Mouse (Mus musculus): ENCODE measurements around the gene Ngb. TPM values are rescaled to one million over a fixed set of nuclear protein-coding genes. Genes with fewer than 3 reads are reported as not detected.
A peak's percentile ranks its signal among the peaks of the same experiment; 100 is the strongest.

The Ngb gene
- polyA plus RNA-seq, 1 experiment from 2014 or later, result 2.0 TPM

DNA sequence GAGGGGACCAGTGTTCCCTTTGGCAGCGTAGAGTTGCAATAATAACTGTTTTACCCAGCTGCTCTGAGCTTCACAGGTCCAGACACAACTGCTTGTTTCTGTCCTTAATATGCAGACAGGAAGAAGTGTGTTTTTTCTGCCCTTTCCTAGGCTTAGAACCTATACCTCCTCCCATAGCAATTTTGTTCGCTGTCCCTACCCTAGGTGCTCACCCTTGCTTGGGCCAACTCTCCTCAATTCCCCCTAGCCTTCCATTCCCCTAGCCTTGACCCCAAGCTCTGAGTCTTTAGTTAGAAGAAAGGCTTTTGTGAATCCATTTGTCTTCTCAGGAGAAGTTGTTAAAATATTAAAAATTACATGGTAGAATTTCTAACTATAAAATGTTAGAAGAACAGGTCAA, 36.4 kb upstream of the Ngb start:
- WGBS, result 80% methylated on average over 2 of the region's 2 CpGs
- no peaks in the 10 kb centered on the region for H3K9me3 ChIP-seq (ENCODE audit: control insufficient read depth)
- H3K27me3 ChIP-seq (replicated peaks; ENCODE audit: control insufficient read depth, insufficient read depth, low read length), result no peaks in the 10 kb centered on the region
- peaks cover 14% of the 10 kb centered on the region; the same call in 1 of the 2 replicates for H3K36me3 ChIP-seq (ENCODE audit: control insufficient read depth, insufficient read depth)
- no peaks in the 10 kb centered on the region for H3K4me1 ChIP-seq (replicated peaks; ENCODE audit: control insufficient read depth, insufficient read depth, low read length)
- no peak overlapping the region for H3K9ac ChIP-seq (ENCODE audit: low read depth, low read length)
- no peak overlapping the region for H3K4me3 ChIP-seq (ENCODE audit: low read depth, low read length)
- TF ChIP-seq CTCF (IDR thresholded peaks at IDR 0.05; ENCODE audit: low read depth), result no peak
- H3K27ac ChIP-seq (ENCODE audit: low read depth, low read length), result no peak overlapping the region
- no peak overlapping the region for H3K4me2 ChIP-seq (replicated peaks; ENCODE audit: low read depth)
- no peak for ATAC-seq

GRCm38 (mm10) chr12:87138342-87138701, 36.0 kb upstream of the Ngb start:
- H3K9me3 ChIP-seq (ENCODE audit: control insufficient read depth), result no peaks in the 10 kb centered on the region
- peaks cover 14% of the 10 kb centered on the region; the same call in 1 of the 2 replicates for H3K36me3 ChIP-seq (ENCODE audit: control insufficient read depth, insufficient read depth)
- H3K4me1 ChIP-seq (replicated peaks; ENCODE audit: control insufficient read depth, insufficient read depth, low read length), result no peaks in the 10 kb centered on the region
- 85% methylated on average over 2 of the region's 2 CpGs for WGBS
- no peak for TF ChIP-seq CTCF (IDR thresholded peaks at IDR 0.05; ENCODE audit: low read depth)
- no peak overlapping the region for H3K4me2 ChIP-seq (replicated peaks; ENCODE audit: low read depth)
- no peak for ATAC-seq
- no peak overlapping the region for H3K4me3 ChIP-seq (ENCODE audit: low read depth, low read length)
- no peak overlapping the region for H3K27ac ChIP-seq (ENCODE audit: low read depth, low read length)
- no peak overlapping the region for H3K9ac ChIP-seq (ENCODE audit: low read depth, low read length)
- H3K27me3 ChIP-seq (replicated peaks; ENCODE audit: control insufficient read depth, insufficient read depth, low read length), result no peaks in the 10 kb centered on the region

DNA sequence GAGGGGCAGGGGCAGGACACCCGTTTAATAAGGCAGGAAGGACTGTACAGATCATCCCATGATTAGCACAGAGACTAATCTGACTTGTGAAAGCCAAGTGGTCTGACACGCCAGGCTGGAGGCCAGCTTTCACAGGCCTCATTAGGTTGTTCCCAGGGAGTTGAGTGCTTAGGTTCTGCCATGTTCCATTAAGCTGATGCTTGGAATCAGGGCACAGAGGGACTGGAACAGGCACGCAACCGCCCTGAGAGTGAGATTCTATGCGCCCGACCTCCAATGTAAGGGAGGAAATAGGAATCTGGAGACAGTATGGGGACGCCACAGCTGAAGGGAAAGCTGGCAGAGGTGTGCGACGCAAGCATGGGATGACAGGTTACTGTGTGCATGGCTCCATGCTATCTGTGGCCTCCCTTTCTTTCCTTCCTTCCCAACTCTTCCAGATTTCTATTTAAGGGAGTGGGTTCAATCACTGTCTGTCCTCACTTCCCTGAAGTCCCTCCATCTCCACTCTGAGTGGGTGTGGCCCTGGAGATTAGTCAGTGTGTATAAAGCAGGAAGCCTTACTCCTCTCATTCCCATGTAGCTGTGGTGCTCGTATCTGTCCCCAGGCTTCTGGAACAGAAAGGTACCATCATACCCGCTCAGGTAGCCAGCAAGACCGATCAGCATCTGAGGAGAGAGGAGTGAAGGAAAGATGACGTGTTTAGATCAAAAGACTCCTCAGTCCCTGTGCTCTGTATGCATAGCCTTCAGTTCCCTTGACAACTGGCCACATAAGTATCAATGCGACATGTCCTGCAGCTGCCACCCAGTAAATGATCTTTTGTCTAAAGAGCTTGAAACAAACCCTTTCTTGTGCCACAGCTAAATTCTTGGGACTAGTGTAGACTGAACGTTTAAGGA, 35.4 kb upstream of the Ngb start:
- WGBS, result 92% methylated on average over 15 of the region's 15 CpGs
- Histone ChIP-seq H3K9me3 (ENCODE audit: control insufficient read depth) (no peaks in the 10 kb centered on the region), H3K4me1 (replicated peaks; ENCODE audit: control insufficient read depth, insufficient read depth, low read length) (no peaks in the 10 kb centered on the region), H3K27ac (ENCODE audit: low read depth, low read length) (no peak overlapping the region), H3K36me3 (ENCODE audit: control insufficient read depth, insufficient read depth) (peaks cover 14% of the 10 kb centered on the region; the same call in 1 of the 2 replicates), H3K9ac (ENCODE audit: low read depth, low read length) (no peak overlapping the region), H3K27me3 (replicated peaks; ENCODE audit: control insufficient read depth, insufficient read depth, low read length) (no peaks in the 10 kb centered on the region), H3K4me2 (replicated peaks; ENCODE audit: low read depth) (no peak overlapping the region), H3K4me3 (ENCODE audit: low read depth, low read length) (no peak overlapping the region)
- TF ChIP-seq CTCF (IDR thresholded peaks at IDR 0.05; ENCODE audit: low read depth), result no peak
- ATAC-seq, result no peak

DNA sequence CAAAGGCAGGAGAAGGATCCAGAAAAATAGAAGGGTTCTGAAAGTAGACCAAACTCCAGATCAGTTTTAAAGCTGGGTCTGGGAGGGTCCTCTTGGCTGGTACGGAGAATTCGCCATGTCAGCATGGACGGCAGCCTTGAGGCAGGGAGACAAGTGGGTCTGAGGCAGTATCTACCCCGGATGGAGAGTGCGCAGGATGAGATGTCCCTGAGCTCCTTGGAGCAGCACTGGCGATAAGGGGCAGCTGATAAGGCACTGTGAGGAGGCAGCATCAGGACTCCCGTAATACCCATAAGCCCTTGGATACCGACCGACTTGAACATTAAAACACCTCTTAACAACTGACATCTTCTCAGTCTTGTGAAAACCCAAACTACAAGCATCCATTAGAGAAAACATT, 30.4 kb upstream of the Ngb start:
- no peaks in the 10 kb centered on the region for H3K4me1 ChIP-seq (replicated peaks; ENCODE audit: control insufficient read depth, insufficient read depth, low read length)
- WGBS, result 92% methylated on average over 9 of the region's 9 CpGs
- TF ChIP-seq CTCF (IDR thresholded peaks at IDR 0.05; ENCODE audit: low read depth), result no peak
- no peak for ATAC-seq
- no peaks in the 10 kb centered on the region for H3K9me3 ChIP-seq (ENCODE audit: control insufficient read depth)
- no peak overlapping the region for H3K9ac ChIP-seq (ENCODE audit: low read depth, low read length)
- no peak overlapping the region for H3K4me3 ChIP-seq (ENCODE audit: low read depth, low read length)
- no peak overlapping the region for H3K27ac ChIP-seq (ENCODE audit: low read depth, low read length)
- peaks cover 11% of the 10 kb centered on the region; the same call in 1 of the 2 replicates for H3K36me3 ChIP-seq (ENCODE audit: control insufficient read depth, insufficient read depth)
- no peaks in the 10 kb centered on the region for H3K27me3 ChIP-seq (replicated peaks; ENCODE audit: control insufficient read depth, insufficient read depth, low read length)
- H3K4me2 ChIP-seq (replicated peaks; ENCODE audit: low read depth), result no peak overlapping the region

- no peak for TF ChIP-seq CTCF (IDR thresholded peaks at IDR 0.05; ENCODE audit: low read depth)
- no peaks in the 10 kb centered on the region for H3K4me1 ChIP-seq (replicated peaks; ENCODE audit: control insufficient read depth, insufficient read depth, low read length)
- H3K4me3 ChIP-seq (ENCODE audit: low read depth, low read length), result no peak overlapping the region
- H3K9me3 ChIP-seq (ENCODE audit: control insufficient read depth), result no peaks in the 10 kb centered on the region
- H3K36me3 ChIP-seq (ENCODE audit: control insufficient read depth, insufficient read depth), result peaks cover 10% of the 10 kb centered on the region; the same call in 1 of the 2 replicates
- no peak overlapping the region for H3K4me2 ChIP-seq (replicated peaks; ENCODE audit: low read depth)
- WGBS, result 88% methylated on average over 6 of the region's 6 CpGs
- H3K9ac ChIP-seq (ENCODE audit: low read depth, low read length), result no peak overlapping the region
- H3K27me3 ChIP-seq (replicated peaks; ENCODE audit: control insufficient read depth, insufficient read depth, low read length), result no peaks in the 10 kb centered on the region
- no peak for ATAC-seq
- H3K27ac ChIP-seq (ENCODE audit: low read depth, low read length), result no peak overlapping the region
These were observed 29.9 kb upstream of the Ngb start for GRCm38 (mm10) chr12:87132210-87132609.

GRCm38 (mm10) chr12:87131619-87132018, 29.3 kb upstream of the Ngb start:
- Histone ChIP-seq H3K4me1 (replicated peaks; ENCODE audit: control insufficient read depth, insufficient read depth, low read length) (no peaks in the 10 kb centered on the region), H3K4me2 (replicated peaks; ENCODE audit: low read depth) (no peak overlapping the region), H3K4me3 (ENCODE audit: low read depth, low read length) (no peak overlapping the region), H3K9ac (ENCODE audit: low read depth, low read length) (no peak overlapping the region), H3K36me3 (ENCODE audit: control insufficient read depth, insufficient read depth) (peaks cover 15% of the 10 kb centered on the region; the same call in 1 of the 2 replicates), H3K9me3 (ENCODE audit: control insufficient read depth) (no peaks in the 10 kb centered on the region), H3K27ac (ENCODE audit: low read depth, low read length) (no peak overlapping the region), H3K27me3 (replicated peaks; ENCODE audit: control insufficient read depth, insufficient read depth, low read length) (no peaks in the 10 kb centered on the region)
- no peak for ATAC-seq
- peak; percentile 73 for TF ChIP-seq CTCF (IDR thresholded peaks at IDR 0.05; ENCODE audit: low read depth)
- WGBS, result 65% methylated on average over 3 of the region's 3 CpGs

All from intestine, postnatal 0 days (tissue).